42 mouse cellular contexts compared by ENCODE assay signal in the genomic region with DNA sequence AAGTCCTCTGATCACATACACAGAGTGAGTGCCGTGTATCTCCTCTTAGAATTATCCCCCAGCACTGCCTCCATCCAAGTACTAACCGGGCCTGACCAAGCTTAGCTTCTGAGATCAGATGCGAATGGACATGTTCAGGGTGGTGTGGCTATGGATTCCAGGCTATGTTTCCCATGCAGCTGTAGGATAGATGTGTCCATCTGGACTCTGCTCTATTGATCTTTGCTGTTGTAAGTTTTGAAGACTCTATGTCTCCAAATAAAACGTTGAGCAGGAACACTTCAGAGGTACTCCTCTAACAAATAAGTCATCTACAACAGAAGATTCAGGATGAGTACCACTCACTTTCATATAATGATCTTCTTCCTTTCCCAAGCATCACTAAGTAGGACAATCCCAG. TPM values are rescaled to one million over a fixed set of nuclear protein-coding genes. Genes with fewer than 3 reads are reported as not detected.
"Had no signal": no experiment of that assay in that cellular context is flagged by ENCODE, and none has a peak within 500 bp of the region (broad histone marks: within the 10 kb centered on the region; RNA-seq: fewer than 3 reads in every experiment).

No protein-coding gene starts in this region.

- H3K4me3 ChIP-seq: heart, adult 2 months; heart, embryonic 10.5 days; heart, embryonic 12.5 days; heart, embryonic 13.5 days; heart, embryonic 15.5 days; hindbrain, embryonic 10.5 days; hindbrain, embryonic 12.5 days; hindbrain, embryonic 13.5 days; hindbrain, embryonic 15.5 days; intestine, embryonic 15.5 days; kidney, embryonic 15.5 days; layer of hippocampus, adult 2 months had no signal

- H3K27me3 ChIP-seq: heart, embryonic 13.5 days; hindbrain, embryonic 13.5 days; hindbrain, embryonic 15.5 days; intestine, embryonic 15.5 days; kidney, embryonic 15.5 days had no signal

- H3K36me3 ChIP-seq: heart, embryonic 10.5 days; heart, embryonic 12.5 days; heart, embryonic 13.5 days; heart, embryonic 15.5 days; hindbrain, embryonic 10.5 days; hindbrain, embryonic 12.5 days; hindbrain, embryonic 13.5 days; hindbrain, embryonic 15.5 days; intestine, embryonic 15.5 days; kidney, embryonic 15.5 days had no signal

- DNase-seq: heart, adult 2 months; heart, postnatal 10 days; heart, postnatal 14 days; heart, postnatal 36 days; heart, postnatal 4 days; kidney, adult 11 months; kidney, adult 18-20 months; kidney, adult 2 months; kidney, adult 8-10 months; kidney, adult 9 months; kidney, postnatal 10 days; kidney, postnatal 14 days; kidney, postnatal 25 days; kidney, postnatal 36 days; kidney, postnatal 4 days; layer of hippocampus, adult 9-11 months had no signal

- H3K9me3 ChIP-seq: heart, embryonic 10.5 days; heart, embryonic 13.5 days; heart, embryonic 15.5 days; hindbrain, embryonic 10.5 days; hindbrain, embryonic 12.5 days; hindbrain, embryonic 13.5 days; hindbrain, embryonic 15.5 days; intestine, embryonic 15.5 days; kidney, embryonic 15.5 days had no signal

- ATAC-seq: hindbrain, embryonic 16.5 days; hindbrain, postnatal 0 days; inflammation-experienced regulatory T-cells, adult 6 months; intestine, embryonic 15.5 days; intestine, embryonic 16.5 days; intestine, postnatal 0 days had no signal

- H3K27ac ChIP-seq: heart, adult 2 months; heart, embryonic 10.5 days; heart, embryonic 13.5 days; heart, embryonic 15.5 days; hindbrain, embryonic 12.5 days; hindbrain, embryonic 13.5 days; hindbrain, embryonic 14.5 days; hindbrain, embryonic 15.5 days; hindbrain, postnatal 0 days; intestine, embryonic 15.5 days; kidney, embryonic 15.5 days; kidney, postnatal 0 days; layer of hippocampus, adult 2 months had no signal

- H3K4me2 ChIP-seq: heart, embryonic 11.5 days; heart, embryonic 12.5 days; heart, embryonic 13.5 days; heart, embryonic 15.5 days; hindbrain, embryonic 12.5 days; hindbrain, embryonic 13.5 days; hindbrain, embryonic 14.5 days; hindbrain, embryonic 15.5 days; intestine, embryonic 15.5 days; kidney, embryonic 15.5 days had no signal

- H3K9ac ChIP-seq: heart, embryonic 12.5 days; heart, embryonic 13.5 days; heart, embryonic 15.5 days; hindbrain, embryonic 12.5 days; hindbrain, embryonic 13.5 days; hindbrain, embryonic 14.5 days; hindbrain, embryonic 15.5 days; intestine, embryonic 15.5 days; kidney, embryonic 15.5 days had no signal

- H3K4me1 ChIP-seq: intestine, embryonic 15.5 days; kidney, embryonic 15.5 days had no signal

RNA-seq across cellular contexts. Expression of a gene that starts 8.4 kb away (rescaled TPM):
- total RNA-seq: hematopoietic stem cell, adult 5-6 weeks; layer of hippocampus, adult 18-20 months; layer of hippocampus, adult 2 months; layer of hippocampus, adult 8-10 months; layer of hippocampus, postnatal 10 days; layer of hippocampus, postnatal 14 days; layer of hippocampus, postnatal 25 days had no signal
- polyA plus RNA-seq: inflammation-experienced regulatory T-cells, adult 6 months; intestine, embryonic 14.5 days; intestine, embryonic 15.5 days; intestine, embryonic 16.5 days; intestine, postnatal 0 days had no signal
